Mouse (Mus musculus) kidney, embryonic 16.5 days (tissue): ENCODE data around the gene Cxcr4. TPM values are rescaled to one million over a fixed set of nuclear protein-coding genes. Genes with fewer than 3 reads are reported as not detected.
A peak's percentile ranks its signal among the peaks of the same experiment; 100 is the strongest.

Source experiments
- ATAC-seq: fragments of 200-750 bp; cut with Nextera tagmentation; 2 replicates; pipeline ENCODE4 v1.8.0; 2017; ENCODE audit warnings: moderate TSS enrichment; ENCODE audit not compliant: low FRiP score, low TSS enrichment
- H3K27ac ChIP-seq: fragments of 300-500 bp; sonication (generic); 2 replicates; pipeline ENCODE4 v1.5.1; 2014; ENCODE audit warnings: low read length
- H3K27me3 ChIP-seq: fragments of 300-500 bp; sonication (generic); 2 replicates; pipeline ENCODE4 v1.6.1; 2014; ENCODE audit warnings: low read length, control low read depth, mixed read lengths; ENCODE audit not compliant: insufficient read depth
- H3K36me3 ChIP-seq: fragments of 300-500 bp; sonication (generic); 2 replicates; pipeline ENCODE4 v1.6.1; 2014; ENCODE audit warnings: low read length, control low read depth, mixed read lengths; ENCODE audit not compliant: insufficient read depth
- H3K4me1 ChIP-seq: fragments of 300-500 bp; sonication (generic); 2 replicates; pipeline ENCODE4 v1.6.1; 2014; ENCODE audit warnings: low read length, control low read depth, mixed read lengths; ENCODE audit not compliant: insufficient read depth
- H3K4me2 ChIP-seq: fragments of 300-500 bp; sonication (generic); replicated peaks from 2 replicates; pipeline ENCODE4 v1.6.1; 2014; ENCODE audit warnings: low read depth, low read length
- H3K4me3 ChIP-seq: fragments of 300-500 bp; sonication (generic); 2 replicates; pipeline ENCODE4 v1.5.1; 2014; ENCODE audit warnings: mild to moderate bottlenecking, low read length
- H3K9ac ChIP-seq: fragments of 300-500 bp; sonication (generic); replicated peaks from 2 replicates; pipeline ENCODE4 v1.6.1; 2014; ENCODE audit warnings: low read length
- H3K9me3 ChIP-seq: fragments of 300-500 bp; sonication (generic); 2 replicates; pipeline ENCODE4 v1.6.1; 2016; ENCODE audit warnings: low read length, control low read depth
- WGBS: fragments of 180-500 bp; shearing (Covaris S2); extraction: QIAGEN DNeasy Blood & Tissue Kit; methylation state at CpG from one replicate; pipeline ENCODE4 v1.1.7; 2014; 5-methylcytosine and 5-hydroxymethylcytosine counted together
- polyA plus RNA-seq: library from polyadenylated mRNA; unstranded; fragments of >200 nt; fragmentation: Nextera tagmentation; extraction: Ambion mirVana; gene quantifications from 2 replicates; pipeline ENCODE4 v1.2.1, GENCODE M21; 2015

The Cxcr4 gene
- polyA plus RNA-seq, 1 experiment from 2014 or later, result 8.7 TPM

- no peaks in the 10 kb centered on the region for H3K27me3 ChIP-seq
- no peak overlapping the region for H3K27ac ChIP-seq
- ATAC-seq, result no peak
- H3K36me3 ChIP-seq, result no peaks in the 10 kb centered on the region
- H3K4me1 ChIP-seq, result no peaks in the 10 kb centered on the region
- no peak overlapping the region for H3K4me2 ChIP-seq
- H3K4me3 ChIP-seq, result no peak overlapping the region
- H3K9me3 ChIP-seq, result no peaks in the 10 kb centered on the region
- H3K9ac ChIP-seq, result no peak overlapping the region
Observed at GRCm38 (mm10) chr1:128552545-128552944, 39.5 kb downstream of the Cxcr4 start.

- peak; percentile 49; the same call in 1 of the 2 replicates for ATAC-seq
- H3K9me3 ChIP-seq, result no peaks in the 10 kb centered on the region
- no peak overlapping the region for H3K27ac ChIP-seq
- H3K9ac ChIP-seq, result no peak overlapping the region; the same call in 1 of the 2 replicates
- H3K27me3 ChIP-seq, result no peaks in the 10 kb centered on the region
- no peak overlapping the region for H3K4me2 ChIP-seq
- H3K4me3 ChIP-seq, result no peak overlapping the region
- H3K4me1 ChIP-seq, result no peaks in the 10 kb centered on the region
- 21% methylated on average over 8 of the region's 8 CpGs for WGBS
- no peaks in the 10 kb centered on the region for H3K36me3 ChIP-seq
Observed at GRCm38 (mm10) chr1:128551743-128552397, 40.2 kb downstream of the Cxcr4 start.

GRCm38 (mm10) chr1:128549442-128549841 lies 42.7 kb downstream of the Cxcr4 start:
- 63% methylated on average over 5 of the region's 5 CpGs for WGBS
- no peak overlapping the region for H3K4me2 ChIP-seq
- no peak for ATAC-seq
- H3K27me3 ChIP-seq, result no peaks in the 10 kb centered on the region
- no peaks in the 10 kb centered on the region for H3K36me3 ChIP-seq
- no peak overlapping the region for H3K4me3 ChIP-seq
- H3K9ac ChIP-seq, result no peak overlapping the region
- no peaks in the 10 kb centered on the region for H3K4me1 ChIP-seq
- no peaks in the 10 kb centered on the region for H3K9me3 ChIP-seq
- H3K27ac ChIP-seq, result no peak overlapping the region

- Histone ChIP-seq H3K9ac (no peak overlapping the region), H3K4me3 (no peak overlapping the region), H3K9me3 (no peaks in the 10 kb centered on the region), H3K4me1 (no peaks in the 10 kb centered on the region), H3K27me3 (no peaks in the 10 kb centered on the region), H3K36me3 (no peaks in the 10 kb centered on the region), H3K27ac (no peak overlapping the region), H3K4me2 (no peak overlapping the region)
- WGBS, result 68% methylated on average over 3 of the region's 3 CpGs
- ATAC-seq, result no peak
Observed at GRCm38 (mm10) chr1:128549007-128549406, 43.1 kb downstream of the Cxcr4 start.

- no peak for ATAC-seq
- H3K9me3 ChIP-seq, result no peaks in the 10 kb centered on the region
- whole genome bisulfite sequencing, result 73% methylated on average over 5 of the region's 5 CpGs
- no peaks in the 10 kb centered on the region for H3K4me1 ChIP-seq
- no peaks in the 10 kb centered on the region for H3K36me3 ChIP-seq
- no peak overlapping the region for H3K4me2 ChIP-seq
- H3K27ac ChIP-seq, result no peak overlapping the region
- H3K4me3 ChIP-seq, result no peak overlapping the region
- H3K9ac ChIP-seq, result no peak overlapping the region
- no peaks in the 10 kb centered on the region for H3K27me3 ChIP-seq
Observed at GRCm38 (mm10) chr1:128548220-128548998, 43.7 kb downstream of the Cxcr4 start.

- H3K4me3 ChIP-seq, result no peak overlapping the region
- H3K27me3 ChIP-seq, result no peaks in the 10 kb centered on the region
- no peak overlapping the region for H3K27ac ChIP-seq
- no peaks in the 10 kb centered on the region for H3K36me3 ChIP-seq
- WGBS, result 79% methylated on average over 6 of the region's 6 CpGs
- H3K4me1 ChIP-seq, result no peaks in the 10 kb centered on the region
- no peak overlapping the region for H3K9ac ChIP-seq
- no peak for ATAC-seq
- no peak overlapping the region for H3K4me2 ChIP-seq
- no peaks in the 10 kb centered on the region for H3K9me3 ChIP-seq
Observed at GRCm38 (mm10) chr1:128545672-128546071, 46.4 kb downstream of the Cxcr4 start.

- H3K36me3 ChIP-seq, result no peaks in the 10 kb centered on the region
- WGBS, result 94% methylated on average over 2 of the region's 2 CpGs
- no peaks in the 10 kb centered on the region for H3K9me3 ChIP-seq
- H3K27ac ChIP-seq, result no peak overlapping the region
- no peaks in the 10 kb centered on the region for H3K27me3 ChIP-seq
- ATAC-seq, result no peak
- no peak overlapping the region for H3K4me3 ChIP-seq
- H3K4me2 ChIP-seq, result no peak overlapping the region
- no peaks in the 10 kb centered on the region for H3K4me1 ChIP-seq
- no peak overlapping the region for H3K9ac ChIP-seq
Observed at GRCm38 (mm10) chr1:128543137-128543536, 49.0 kb downstream of the Cxcr4 start.

GRCm38 (mm10) chr1:128542555-128542954 lies 49.5 kb downstream of the Cxcr4 start:
- ATAC-seq, result no peak
- 68% methylated on average over 3 of the region's 3 CpGs for WGBS

GRCm38 (mm10) chr1:128540213-128540612 lies 51.9 kb downstream of the Cxcr4 start:
- Histone ChIP-seq H3K27ac (no peak overlapping the region), H3K27me3 (no peaks in the 10 kb centered on the region), H3K36me3 (no peaks in the 10 kb centered on the region), H3K4me3 (no peak overlapping the region), H3K9me3 (no peaks in the 10 kb centered on the region), H3K4me1 (no peaks in the 10 kb centered on the region), H3K4me2 (no peak overlapping the region), H3K9ac (no peak overlapping the region)
- ATAC-seq, result no peak
- 65% methylated on average over 2 of the region's 2 CpGs for WGBS

More at GRCm38 (mm10) chr1:128542555-128542954, 49.5 kb downstream of the Cxcr4 start:
- H3K9ac ChIP-seq, result no peak overlapping the region
- no peak overlapping the region for H3K27ac ChIP-seq
- no peaks in the 10 kb centered on the region for H3K27me3 ChIP-seq
- no peaks in the 10 kb centered on the region for H3K36me3 ChIP-seq
- H3K4me3 ChIP-seq, result no peak overlapping the region
- no peaks in the 10 kb centered on the region for H3K9me3 ChIP-seq
- no peak overlapping the region for H3K4me2 ChIP-seq
- H3K4me1 ChIP-seq, result no peaks in the 10 kb centered on the region

GRCm38 (mm10) chr1:128539555-128539954 lies 52.5 kb downstream of the Cxcr4 start:
- Histone ChIP-seq H3K27ac (no peak overlapping the region), H3K4me1 (no peaks in the 10 kb centered on the region), H3K36me3 (no peaks in the 10 kb centered on the region), H3K4me3 (no peak overlapping the region), H3K4me2 (no peak overlapping the region), H3K9ac (no peak overlapping the region), H3K27me3 (no peaks in the 10 kb centered on the region), H3K9me3 (no peaks in the 10 kb centered on the region)
- no peak for ATAC-seq
- WGBS, result 56% methylated on average over 10 of the region's 10 CpGs
